Mouse (Mus musculus) liver, embryonic 14.5 days (tissue): Measurements from ENCODE around the gene Sypl. TPM values are rescaled to one million over a fixed set of nuclear protein-coding genes. Genes with fewer than 3 reads are reported as not detected.

ENCODE experiments used
- ATAC-seq: fragments of 200-750 bp; cut with Nextera tagmentation; 2 replicates; pipeline ENCODE4 v1.8.0; 2017; ENCODE audit warnings: moderate number of reproducible peaks, mild to moderate bottlenecking, moderate library complexity; ENCODE audit not compliant: insufficient read depth
- DNase-seq, 3 experiments: peaks; one replicate each; pipeline ENCODE4 v3.0.0-alpha.2; 2012 to 2013; ENCODE audit warnings: low read depth in 3 of 3, low spot score in 3 of 3
- H3K27ac ChIP-seq: fragments of 300-500 bp; sonication (generic); 2 replicates; pipeline ENCODE4 v1.5.1; 2014; ENCODE audit warnings: moderate library complexity, mild to moderate bottlenecking, control low read depth, inconsistent platforms
- H3K27me3 ChIP-seq: fragments of 300-500 bp; sonication (generic); 2 replicates; pipeline ENCODE4 v1.6.1; 2014; ENCODE audit warnings: mild to moderate bottlenecking, low read length, moderate library complexity; ENCODE audit not compliant: control insufficient read depth, insufficient read depth
- H3K36me3 ChIP-seq: fragments of 300-500 bp; sonication (generic); replicated peaks from 2 replicates; pipeline ENCODE4 v1.6.1; 2014; ENCODE audit warnings: low read depth; ENCODE audit not compliant: control insufficient read depth, insufficient read depth
- H3K4me1 ChIP-seq, 2 experiments: fragments of 200-500 bp in 1 of 2; fragments of 300-500 bp in 1 of 2; sonication (generic) in 1 of 2; replicated peaks; 2 replicates each; pipeline ENCODE4 v1.6.1; 2012 to 2014; ENCODE audit warnings: antibody characterized with exemption in 1 of 2, inconsistent platforms in 1 of 2, low read length in 1 of 2; ENCODE audit not compliant: control insufficient read depth in 2 of 2, insufficient read depth in 2 of 2
- H3K4me2 ChIP-seq: fragments of 300-500 bp; sonication (generic); 2 replicates; pipeline ENCODE4 v1.6.1; 2014; ENCODE audit warnings: low read depth, mild to moderate bottlenecking, control low read depth, moderate library complexity
- H3K4me3 ChIP-seq, 2 experiments: fragments of 200-500 bp in 1 of 2; fragments of 300-500 bp in 1 of 2; sonication (generic) in 1 of 2; 2 replicates each; pipeline ENCODE4 v1.5.1; 2012 to 2014; ENCODE audit warnings: low read depth in 2 of 2, low read length in 2 of 2, mild to moderate bottlenecking in 2 of 2, control low read depth in 1 of 2, inconsistent platforms in 1 of 2, moderate library complexity in 1 of 2; ENCODE audit not compliant: insufficient read depth in 1 of 2
- H3K9ac ChIP-seq: fragments of 300-500 bp; sonication (generic); replicated peaks from 2 replicates; pipeline ENCODE4 v1.6.1; 2014; ENCODE audit warnings: mild to moderate bottlenecking, control low read depth, moderate library complexity
- H3K9me3 ChIP-seq: fragments of 300-500 bp; sonication (generic); 2 replicates; pipeline ENCODE4 v1.6.1; 2016; ENCODE audit warnings: low read length, mixed read lengths; ENCODE audit not compliant: control insufficient read depth
- CTCF ChIP-seq: IDR thresholded peaks from 2 replicates; pipeline ENCODE4 v1.5.1; 2016; ENCODE audit warnings: antibody characterized with exemption, low read depth, control low read depth
- EP300 ChIP-seq: IDR thresholded peaks from 2 replicates; pipeline ENCODE4 v1.6.1; 2016; ENCODE audit warnings: antibody characterized with exemption, low read depth
- WGBS: fragments of 180-500 bp; shearing (Covaris S2); extraction: QIAGEN DNeasy Blood & Tissue Kit; methylation state at CpG from one replicate; pipeline ENCODE4 v1.1.7; 2014; ENCODE audit not compliant: insufficient replicate concordance; 5-methylcytosine and 5-hydroxymethylcytosine counted together
- polyA plus RNA-seq, 2 experiments: library from polyadenylated mRNA; depleted of rRNA in 1 of 2; stranded (reverse) in 1 of 2; unstranded in 1 of 2; fragments of >200 nt; fragmentation: Nextera tagmentation in 1 of 2; extraction: Ambion mirVana in 1 of 2; gene quantifications; 2 replicates each; pipeline versions ENCODE4 v1.2.1 to v1.2.3; 2012 to 2014

Sypl gene
- polyA plus RNA-seq, 2 experiments, result 14.6 to 32.5 TPM

GRCm38 (mm10) chr12:33016824-33017705 is 63.4 kb downstream of the Sypl start:
- Histone ChIP-seq H3K9ac (no peak overlapping the region), H3K4me2 (no peak overlapping the region), H3K36me3 (no peaks in the 10 kb centered on the region), H3K27ac (no peak overlapping the region), H3K4me1 (no peaks in the 10 kb centered on the region), H3K9me3 (no peaks in the 10 kb centered on the region), H3K27me3 (no peaks in the 10 kb centered on the region), H3K4me3 (no peak overlapping the region)
- WGBS, result 38% methylated on average over 7 of the region's 7 CpGs
- ATAC-seq (no peak), DNase-seq (no peak)
- TF ChIP-seq CTCF (no peak), EP300 (no peak)

DNA sequence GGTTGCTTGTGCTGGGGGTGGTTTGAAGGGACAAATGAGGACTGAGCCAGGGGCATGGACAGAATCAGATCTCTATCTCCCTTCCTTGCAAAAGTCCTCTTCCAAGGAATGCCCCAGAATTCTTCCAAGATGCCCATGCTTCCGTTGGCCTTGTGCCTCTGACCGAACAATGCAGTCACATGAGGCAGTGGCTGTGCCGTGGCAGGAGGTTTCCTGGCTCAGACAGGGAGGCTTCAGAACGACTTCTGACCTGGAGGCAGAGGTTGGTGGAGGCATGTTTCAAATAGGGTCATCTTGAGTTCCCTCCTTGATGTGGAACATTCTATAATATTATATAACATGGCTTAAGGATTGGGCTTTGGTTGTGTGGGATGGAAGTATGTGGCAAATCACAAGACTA is 64.9 kb downstream of the Sypl start:
- WGBS, result 51% methylated on average over 4 of the region's 4 CpGs
- TF ChIP-seq EP300 (no peak), CTCF (no peak)
- Histone ChIP-seq H3K27me3 (no peaks in the 10 kb centered on the region), H3K4me1 (no peaks in the 10 kb centered on the region), H3K4me3 (no peak overlapping the region), H3K36me3 (no peaks in the 10 kb centered on the region), H3K9ac (no peak overlapping the region), H3K9me3 (no peaks in the 10 kb centered on the region), H3K27ac (no peak overlapping the region), H3K4me2 (no peak overlapping the region)
- DNase-seq, result no peak
- ATAC-seq, result no peak

DNA sequence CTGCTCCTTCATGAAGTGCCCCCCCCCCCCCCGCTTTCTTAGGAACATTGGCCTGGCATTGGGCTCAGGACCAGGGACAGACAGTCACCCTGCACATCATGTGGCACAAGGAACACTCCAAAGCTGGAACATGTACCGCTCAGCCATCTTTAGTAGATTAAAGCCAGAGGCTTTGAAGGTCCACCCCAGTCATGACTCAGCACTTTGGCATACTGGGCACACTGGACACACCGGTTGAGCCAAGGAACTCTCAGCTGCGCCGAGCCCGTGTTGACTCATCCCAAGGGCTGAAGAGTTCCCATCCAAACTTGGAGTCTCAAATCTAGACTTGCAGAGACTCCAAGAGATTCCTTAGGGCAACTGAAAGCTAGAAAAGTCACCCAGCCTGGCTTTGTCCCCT is 66.3 kb downstream of the Sypl start:
- no peaks in the 10 kb centered on the region for H3K9me3 ChIP-seq
- WGBS, result 69% methylated on average over 6 of the region's 6 CpGs
- H3K4me1 ChIP-seq, result no peaks in the 10 kb centered on the region
- no peaks in the 10 kb centered on the region for H3K36me3 ChIP-seq
- ATAC-seq (no peak), DNase-seq (no peak)
- TF ChIP-seq EP300 (no peak), CTCF (no peak)
- no peak overlapping the region for H3K4me2 ChIP-seq
- no peak overlapping the region for H3K9ac ChIP-seq
- H3K4me3 ChIP-seq, result no peak overlapping the region
- no peak overlapping the region for H3K27ac ChIP-seq
- no peaks in the 10 kb centered on the region for H3K27me3 ChIP-seq

GRCm38 (mm10) chr12:33021140-33021539 is 67.4 kb downstream of the Sypl start:
- Histone ChIP-seq H3K9ac (no peak overlapping the region), H3K27ac (no peak overlapping the region), H3K4me2 (no peak overlapping the region), H3K27me3 (no peaks in the 10 kb centered on the region), H3K36me3 (no peaks in the 10 kb centered on the region), H3K4me3 (no peak overlapping the region), H3K9me3 (no peaks in the 10 kb centered on the region), H3K4me1 (no peaks in the 10 kb centered on the region)
- WGBS, result 63% methylated on average over 9 of the region's 9 CpGs
- DNase-seq (no peak), ATAC-seq (no peak)
- TF ChIP-seq CTCF (no peak), EP300 (no peak)

GRCm38 (mm10) chr12:33021751-33022150 is 68.1 kb downstream of the Sypl start:
- ATAC-seq, result no peak
- 53% methylated on average over 4 of the region's 4 CpGs for WGBS
- TF ChIP-seq EP300, result no peak
- no peak for TF ChIP-seq CTCF

More at GRCm38 (mm10) chr12:33021751-33022150, 68.1 kb downstream of the Sypl start:
- H3K4me2 ChIP-seq, result no peak overlapping the region
- no peaks in the 10 kb centered on the region for H3K27me3 ChIP-seq
- no peak overlapping the region for H3K27ac ChIP-seq
- no peaks in the 10 kb centered on the region for H3K9me3 ChIP-seq
- H3K4me1 ChIP-seq, result no peaks in the 10 kb centered on the region
- H3K36me3 ChIP-seq, result no peaks in the 10 kb centered on the region
- no peak overlapping the region for H3K4me3 ChIP-seq
- H3K9ac ChIP-seq, result no peak overlapping the region
- no peak for DNase-seq
